Mouse (Mus musculus): ENCODE data around the gene Mettl27.

- no peak for TF ChIP-seq GATA1 (IDR thresholded peaks at IDR 0.05; ENCODE audit: low read length)
- TF ChIP-seq TAL1 (IDR thresholded peaks at IDR 0.05; ENCODE audit: low read length) = no peak
These were observed 53.6 kb downstream of the Mettl27 start, which contains the start of gene Cldn3 for GRCm38 (mm10) chr5:134985633-134986297.
